Mouse (Mus musculus): ENCODE results near the gene Dbx2.

DNA sequence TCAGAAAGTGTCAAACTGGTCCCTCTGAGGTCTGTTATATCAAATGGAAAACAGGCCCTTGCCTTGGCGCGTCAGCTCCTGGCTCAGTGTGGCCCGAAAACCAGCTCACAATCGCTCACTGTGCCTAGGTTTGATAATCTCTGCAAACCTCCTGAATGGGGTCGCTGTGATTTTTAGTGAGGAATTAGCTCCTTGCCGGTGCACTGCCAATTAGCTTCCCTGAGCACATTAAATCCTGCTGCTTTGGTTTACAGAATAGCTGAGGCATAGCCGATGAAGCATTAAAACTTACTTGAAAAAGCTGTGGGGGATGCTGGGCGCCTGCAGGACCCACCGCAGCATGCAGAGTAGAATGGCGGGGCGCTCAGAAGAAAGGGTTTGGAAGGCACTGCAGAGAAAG, 15.4 kb downstream of the Dbx2 start:
- TF ChIP-seq POLR2A (IDR thresholded peaks at IDR 0.05; ENCODE audit: extremely low read depth, insufficient read depth, low read length) (no peak), CTCF (IDR thresholded peaks at IDR 0.05; ENCODE audit: extremely low read depth, insufficient read depth, low read length) (no peak)
